Comparison of ENCODE assay signal across 24 mouse cellular contexts in genomic region chr17:3281939-3282338, GRCm38 (mm10). TPM values are rescaled to one million over a fixed set of nuclear protein-coding genes. Genes with fewer than 3 reads are reported as not detected.
DNase-seq lines count a peak whose midpoint lies in the region; ATAC-seq lines count a peak whose summit lies in the region.
"Had no signal": no experiment of that assay in that cellular context is flagged by ENCODE, and none has a peak within 500 bp of the region (broad histone marks: within the 10 kb centered on the region; RNA-seq: fewer than 3 reads in every experiment).

No protein-coding gene starts in this region.

- no peaks in the 10 kb centered on the region for H3K36me3 ChIP-seq in embryonic facial prominence, embryonic 14.5 days (ENCODE audit: control insufficient read depth, insufficient read depth, low read length)
- H3K36me3 ChIP-seq in limb, embryonic 12.5 days = no peaks in the 10 kb centered on the region
- H3K36me3 ChIP-seq: hindbrain, embryonic 15.5 days; liver, embryonic 13.5 days had no signal

- H3K9me3 ChIP-seq in embryonic facial prominence, embryonic 14.5 days (ENCODE audit: control insufficient read depth, low read length) = no peaks in the 10 kb centered on the region
- H3K9me3 ChIP-seq in limb, embryonic 12.5 days = no peaks in the 10 kb centered on the region
- H3K9me3 ChIP-seq: hindbrain, embryonic 15.5 days; liver, embryonic 13.5 days had no signal

- H3K4me3 ChIP-seq in embryonic facial prominence, embryonic 14.5 days (ENCODE audit: low read depth, low read length) = no peak overlapping the region
- no peak overlapping the region for H3K4me3 ChIP-seq in limb, embryonic 12.5 days (replicated peaks)
- H3K4me3 ChIP-seq: erythroblast, embryonic 14.5 days; hindbrain, embryonic 15.5 days; liver, embryonic 13.5 days had no signal

- 23% methylated on average over 5 of the region's 5 CpGs for WGBS in embryonic facial prominence, embryonic 14.5 days
- WGBS in limb, embryonic 12.5 days = 14% methylated on average over 5 of the region's 5 CpGs

- H3K4me1 ChIP-seq in embryonic facial prominence, embryonic 14.5 days (ENCODE audit: control insufficient read depth, insufficient read depth, low read length) = peaks cover 45% of the 10 kb centered on the region
- H3K4me1 ChIP-seq in limb, embryonic 12.5 days (replicated peaks) = peaks cover 56% of the 10 kb centered on the region
- H3K4me1 ChIP-seq: liver, embryonic 13.5 days had no signal

- H3K27me3 ChIP-seq in embryonic facial prominence, embryonic 14.5 days (replicated peaks; ENCODE audit: control insufficient read depth, insufficient read depth, low read length) = no peaks in the 10 kb centered on the region
- no peaks in the 10 kb centered on the region for H3K27me3 ChIP-seq in limb, embryonic 12.5 days
- H3K27me3 ChIP-seq: CH12.LX; hindbrain, embryonic 15.5 days; liver, embryonic 13.5 days had no signal

- H3K9ac ChIP-seq in embryonic facial prominence, embryonic 14.5 days (ENCODE audit: low read depth, low read length) = no peak overlapping the region
- no peak overlapping the region for H3K9ac ChIP-seq in limb, embryonic 12.5 days (replicated peaks)
- H3K9ac ChIP-seq: forebrain, postnatal 0 days; hindbrain, embryonic 15.5 days; liver, embryonic 13.5 days; lung, embryonic 14.5 days had no signal

- H3K27ac ChIP-seq in embryonic facial prominence, embryonic 14.5 days (replicated peaks; ENCODE audit: low read depth, low read length) = peak overlapping the region; percentile 85
- peak overlapping the region; percentile 87 for H3K27ac ChIP-seq in limb, embryonic 12.5 days
- H3K27ac ChIP-seq: hindbrain, embryonic 15.5 days; kidney, postnatal 0 days; liver, embryonic 13.5 days had no signal

- peak; percentile 74 for ATAC-seq in embryonic facial prominence, embryonic 14.5 days (ENCODE audit: low read depth)
- ATAC-seq in limb, embryonic 12.5 days (ENCODE audit: insufficient number of reproducible peaks, insufficient read depth, low FRiP score, low TSS enrichment, low read depth) = peak; percentile 23; the same call in 1 of the 2 replicates
- no peak for ATAC-seq in megakaryocyte-erythroid progenitor cell, adult 5-6 weeks (replicated peaks; ENCODE audit: low FRiP score, low TSS enrichment, poor library complexity, severe bottlenecking)
- ATAC-seq: forebrain, postnatal 0 days; intestine, postnatal 0 days had no signal

- H3K4me2 ChIP-seq in embryonic facial prominence, embryonic 14.5 days (ENCODE audit: low read depth, low read length) = peak overlapping the region; percentile 21; the same call in 1 of the 2 replicates
- H3K4me2 ChIP-seq in limb, embryonic 12.5 days = no peak overlapping the region
- H3K4me2 ChIP-seq: heart, embryonic 11.5 days; hindbrain, embryonic 15.5 days; liver, embryonic 13.5 days; lung, embryonic 14.5 days had no signal

- DNase-seq in embryo, embryonic 11 days = peak; percentile 49
- no peak for DNase-seq in embryo, embryonic 10 days (ENCODE audit: low spot score)
- peak; percentile 9 for DNase-seq in 3T3-L1 (ENCODE audit: low read depth, low spot score)
- DNase-seq in embryonic facial prominence, embryonic 14.5 days (ENCODE audit: low spot score) = peak; percentile 90
- no peak for DNase-seq in left cerebral cortex, adult 9 months (ENCODE audit: low spot score in 2 of 2)
- DNase-seq: adrenal gland, postnatal 25 days; cerebellum, adult 11 months; cerebellum, postnatal 14 days; forebrain, postnatal 0 days; heart, postnatal 14 days; layer of hippocampus, postnatal 36 days; liver, embryonic 13.5 days; lung, embryonic 14.5 days; lung, postnatal 36 days; right cerebral cortex, adult 18-20 months; thymus, postnatal 25 days had no signal

RNA-seq across cellular contexts. Expression of gene Tiam2, which starts 44.4 kb away (rescaled TPM):
- polyA plus RNA-seq in embryonic facial prominence, embryonic 14.5 days (2014; fragmentation: Nextera tagmentation; extraction: Ambion mirVana) = 19.3 and 19.9 TPM in 2 replicates
- 19.4 and 20.6 TPM in 2 replicates for polyA plus RNA-seq in limb, embryonic 12.5 days (2016; fragmentation: Nextera tagmentation; extraction: Ambion mirVana)
- 1.3 and 2.0 TPM in 2 replicates for total RNA-seq in megakaryocyte-erythroid progenitor cell, adult 5-6 weeks (2014; fragmentation: Nextera tagmentation)
- total RNA-seq in megakaryocyte-erythroid progenitor cell, adult 5-6 weeks (2017) = 1.1 and 3.0 TPM in 2 replicates
- polyA plus RNA-seq: erythroblast, embryonic 14.5 days had no signal

Comparison
In these comparisons a context has a peak if more than half of its experiments do, and no peak if none do; other contexts are left out.
1. DNase-seq: peak in embryo, embryonic 11 days (single experiment), 3T3-L1 (single experiment) and embryonic facial prominence, embryonic 14.5 days (single experiment); none in embryo, embryonic 10 days (single experiment) and left cerebral cortex, adult 9 months (0 of 2).